Mouse (Mus musculus): Measurements from ENCODE around the gene Ube2d1. TPM values are rescaled to one million over a fixed set of nuclear protein-coding genes. Genes with fewer than 3 reads are reported as not detected.
A peak's percentile ranks its signal among the peaks of the same experiment; 100 is the strongest.

Ube2d1 gene
- total and polyA plus RNA-seq, 3 experiments, result 40.5 to 48.7 (median 46.8) TPM

- WGBS, result 87% methylated on average over 5 of the region's 5 CpGs
- Histone ChIP-seq H3K4me3 (no peak overlapping the region), H3K79me2 (replicated peaks; ENCODE audit: control insufficient read depth, insufficient read depth, low read length) (no peaks in the 10 kb centered on the region), H3K36me3 (ENCODE audit: control insufficient read depth, insufficient read depth, low read length) (no peaks in the 10 kb centered on the region), H3K4me1 (ENCODE audit: control insufficient read depth, insufficient read depth, low read length) (no peaks in the 10 kb centered on the region), H3K27ac (no peak overlapping the region), H3K9ac (ENCODE audit: low read depth, low read length) (no peak overlapping the region), H3K27me3 (ENCODE audit: control insufficient read depth, insufficient read depth, low read length) (no peaks in the 10 kb centered on the region)
- no peak for TF ChIP-seq CTCF (IDR thresholded peaks at IDR 0.05)
- TF ChIP-seq POLR2A (IDR thresholded peaks at IDR 0.05; ENCODE audit: insufficient read depth, low read depth, low read length), result no peak
- no peak for TF ChIP-seq EP300 (IDR thresholded peaks at IDR 0.05; ENCODE audit: insufficient read depth, low read depth, low read length)
- no peak for DNase-seq
- intact Hi-C loops (cut with DNase I), result loop anchor here (5.0 kb wide), 1 partner anchor 38 kb away; no protein-coding TSS in a partner anchor
Observed at GRCm38 (mm10) chr10:71328870-71329269, 43.8 kb upstream of the Ube2d1 start.

- WGBS, result 69% methylated on average over 6 of the region's 6 CpGs
- Histone ChIP-seq H3K9ac (ENCODE audit: low read depth, low read length) (no peak overlapping the region), H3K79me2 (replicated peaks; ENCODE audit: control insufficient read depth, insufficient read depth, low read length) (no peaks in the 10 kb centered on the region), H3K36me3 (ENCODE audit: control insufficient read depth, insufficient read depth, low read length) (no peaks in the 10 kb centered on the region), H3K27me3 (ENCODE audit: control insufficient read depth, insufficient read depth, low read length) (no peaks in the 10 kb centered on the region), H3K27ac (no peak overlapping the region), H3K4me1 (ENCODE audit: control insufficient read depth, insufficient read depth, low read length) (no peaks in the 10 kb centered on the region), H3K4me3 (no peak overlapping the region)
- no peak for TF ChIP-seq EP300 (IDR thresholded peaks at IDR 0.05; ENCODE audit: insufficient read depth, low read depth, low read length)
- no peak for TF ChIP-seq POLR2A (IDR thresholded peaks at IDR 0.05; ENCODE audit: insufficient read depth, low read depth, low read length)
- no peak for TF ChIP-seq CTCF (IDR thresholded peaks at IDR 0.05)
- no peak for DNase-seq
- intact Hi-C loops (cut with DNase I), result loop anchor here (5.0 kb wide), 1 partner anchor 39 kb away; no protein-coding TSS in a partner anchor
Observed at GRCm38 (mm10) chr10:71328382-71328781, 43.3 kb upstream of the Ube2d1 start.

GRCm38 (mm10) chr10:71327386-71327785 lies 42.3 kb upstream of the Ube2d1 start:
- TF ChIP-seq EP300 (IDR thresholded peaks at IDR 0.05; ENCODE audit: insufficient read depth, low read depth, low read length) (no peak), CTCF (IDR thresholded peaks at IDR 0.05) (no peak)
- no peaks in the 10 kb centered on the region for H3K4me1 ChIP-seq (ENCODE audit: control insufficient read depth, insufficient read depth, low read length)
- no peak overlapping the region for H3K27ac ChIP-seq
- no peaks in the 10 kb centered on the region for H3K36me3 ChIP-seq (ENCODE audit: control insufficient read depth, insufficient read depth, low read length)
- no peaks in the 10 kb centered on the region for H3K79me2 ChIP-seq (replicated peaks; ENCODE audit: control insufficient read depth, insufficient read depth, low read length)
- no peak overlapping the region for H3K4me3 ChIP-seq
- WGBS, result 88% methylated on average over 10 of the region's 10 CpGs
- intact Hi-C loops (cut with DNase I), result loop anchor here (1.0 to 5.0 kb wide), 2 partner anchors 40 to 74 kb away; no protein-coding TSS in a partner anchor
- no peak for DNase-seq
- no peak overlapping the region for H3K9ac ChIP-seq (ENCODE audit: low read depth, low read length)
- H3K27me3 ChIP-seq (ENCODE audit: control insufficient read depth, insufficient read depth, low read length), result no peaks in the 10 kb centered on the region

GRCm38 (mm10) chr10:71326789-71327188 lies 41.7 kb upstream of the Ube2d1 start:
- no peak overlapping the region for H3K9ac ChIP-seq (ENCODE audit: low read depth, low read length)
- 9% methylated on average over 7 of the region's 7 CpGs for WGBS
- no peaks in the 10 kb centered on the region for H3K79me2 ChIP-seq (replicated peaks; ENCODE audit: control insufficient read depth, insufficient read depth, low read length)
- TF ChIP-seq EP300 (IDR thresholded peaks at IDR 0.05; ENCODE audit: insufficient read depth, low read depth, low read length) (peak; percentile 85; the same call in 1 of the 2 replicates), POLR2A (IDR thresholded peaks at IDR 0.05; ENCODE audit: insufficient read depth, low read depth, low read length) (no peak), CTCF (IDR thresholded peaks at IDR 0.05) (no peak; the same call in 1 of the 2 replicates)
- H3K27ac ChIP-seq, result no peak overlapping the region
- H3K36me3 ChIP-seq (ENCODE audit: control insufficient read depth, insufficient read depth, low read length), result no peaks in the 10 kb centered on the region
- no peaks in the 10 kb centered on the region for H3K4me1 ChIP-seq (ENCODE audit: control insufficient read depth, insufficient read depth, low read length)
- intact Hi-C loops (cut with DNase I), result loop anchor here (1.0 to 5.0 kb wide), 2 partner anchors 41 to 75 kb away; no protein-coding TSS in a partner anchor
- no peaks in the 10 kb centered on the region for H3K27me3 ChIP-seq (ENCODE audit: control insufficient read depth, insufficient read depth, low read length)
- peak; percentile 60 to 76 for DNase-seq
- H3K4me3 ChIP-seq, result no peak overlapping the region

GRCm38 (mm10) chr10:71326123-71326522 lies 41.1 kb upstream of the Ube2d1 start:
- Histone ChIP-seq H3K27ac (no peak overlapping the region), H3K27me3 (ENCODE audit: control insufficient read depth, insufficient read depth, low read length) (no peaks in the 10 kb centered on the region), H3K4me1 (ENCODE audit: control insufficient read depth, insufficient read depth, low read length) (no peaks in the 10 kb centered on the region), H3K79me2 (replicated peaks; ENCODE audit: control insufficient read depth, insufficient read depth, low read length) (no peaks in the 10 kb centered on the region), H3K4me3 (no peak overlapping the region), H3K36me3 (ENCODE audit: control insufficient read depth, insufficient read depth, low read length) (no peaks in the 10 kb centered on the region), H3K9ac (ENCODE audit: low read depth, low read length) (no peak overlapping the region)
- DNase-seq, result no peak
- WGBS, result 71% methylated on average over 7 of the region's 7 CpGs
- intact Hi-C loops (cut with DNase I), result loop anchor here (5.0 kb wide), 1 partner anchor 41 kb away; no protein-coding TSS in a partner anchor
- TF ChIP-seq POLR2A (IDR thresholded peaks at IDR 0.05; ENCODE audit: insufficient read depth, low read depth, low read length) (no peak), CTCF (IDR thresholded peaks at IDR 0.05) (no peak), EP300 (IDR thresholded peaks at IDR 0.05; ENCODE audit: insufficient read depth, low read depth, low read length) (no peak)

- H3K27ac ChIP-seq, result no peak overlapping the region
- no peaks in the 10 kb centered on the region for H3K4me1 ChIP-seq (ENCODE audit: control insufficient read depth, insufficient read depth, low read length)
- no peaks in the 10 kb centered on the region for H3K27me3 ChIP-seq (ENCODE audit: control insufficient read depth, insufficient read depth, low read length)
- WGBS, result 77% methylated on average over 8 of the region's 8 CpGs
- no peaks in the 10 kb centered on the region for H3K36me3 ChIP-seq (ENCODE audit: control insufficient read depth, insufficient read depth, low read length)
- H3K4me3 ChIP-seq, result no peak overlapping the region
- DNase-seq, result no peak
- no peaks in the 10 kb centered on the region for H3K79me2 ChIP-seq (replicated peaks; ENCODE audit: control insufficient read depth, insufficient read depth, low read length)
- TF ChIP-seq CTCF (IDR thresholded peaks at IDR 0.05) (no peak), EP300 (IDR thresholded peaks at IDR 0.05; ENCODE audit: insufficient read depth, low read depth, low read length) (no peak), POLR2A (IDR thresholded peaks at IDR 0.05; ENCODE audit: insufficient read depth, low read depth, low read length) (no peak)
- intact Hi-C loops (cut with DNase I), result no loop called here
- no peak overlapping the region for H3K9ac ChIP-seq (ENCODE audit: low read depth, low read length)
Observed at GRCm38 (mm10) chr10:71323669-71324068, 38.6 kb upstream of the Ube2d1 start.
